ENCODE assay signal across 12 mouse cellular contexts in genomic region chr9:41859780-41860179, GRCm38 (mm10).
DNase-seq lines count a peak whose midpoint lies in the region; ATAC-seq and TF ChIP-seq lines count a peak whose summit lies in the region.
"Had no signal": no experiment of that assay in that cellular context is flagged by ENCODE, and none has a peak within 500 bp of the region (broad histone marks: within the 10 kb centered on the region; RNA-seq: fewer than 3 reads in every experiment).

No protein-coding gene starts in this region.

- intact Hi-C loops in left cerebral cortex, postnatal 10 days (cut with DNase I): no loop called here

- no peak for DNase-seq in intestine, embryonic 14.5 days (ENCODE audit: low spot score)
- no peak for DNase-seq in embryonic facial prominence, embryonic 10.5 days (ENCODE audit: low spot score)
- DNase-seq in left cerebral cortex, postnatal 10 days (ENCODE audit: extremely low spot score in 1 of 2, low spot score in 2 of 2): no peak
- DNase-seq in urinary bladder, postnatal 14 days (ENCODE audit: low spot score): no peak
- DNase-seq: gastrocnemius, postnatal 25 days; liver, embryonic 13.5 days had no signal

- H3K9ac ChIP-seq in intestine, embryonic 14.5 days (ENCODE audit: low read length): no peak overlapping the region
- H3K9ac ChIP-seq in intestine, postnatal 0 days (ENCODE audit: low read depth, low read length): no peak overlapping the region
- no peak overlapping the region for H3K9ac ChIP-seq in limb, embryonic 12.5 days (replicated peaks)
- H3K9ac ChIP-seq: liver, embryonic 13.5 days had no signal

- H3K27me3 ChIP-seq in intestine, embryonic 14.5 days (replicated peaks; ENCODE audit: control insufficient read depth, insufficient read depth, low read length): no peaks in the 10 kb centered on the region
- no peaks in the 10 kb centered on the region for H3K27me3 ChIP-seq in intestine, postnatal 0 days (replicated peaks; ENCODE audit: control insufficient read depth, insufficient read depth, low read length)
- no peaks in the 10 kb centered on the region for H3K27me3 ChIP-seq in embryonic facial prominence, embryonic 10.5 days (replicated peaks; ENCODE audit: low read depth, poor library complexity, severe bottlenecking)
- no peaks in the 10 kb centered on the region for H3K27me3 ChIP-seq in limb, embryonic 12.5 days
- H3K27me3 ChIP-seq: liver, embryonic 13.5 days; megakaryocyte, embryonic 14.5 days had no signal

- no peak for TF ChIP-seq POLR2A in embryonic fibroblast, embryonic 13.5 days (IDR thresholded peaks at IDR 0.05; ENCODE audit: low read depth, low read length)

- no peak for TF ChIP-seq CTCF in intestine, postnatal 0 days (IDR thresholded peaks at IDR 0.05; ENCODE audit: low read depth)
- no peak for TF ChIP-seq CTCF in embryonic fibroblast, embryonic 13.5 days (IDR thresholded peaks at IDR 0.05; ENCODE audit: borderline replicate concordance, insufficient read depth, low read length)

- H3K9me3 ChIP-seq in intestine, embryonic 14.5 days (ENCODE audit: control insufficient read depth, low read length): no peaks in the 10 kb centered on the region
- H3K9me3 ChIP-seq in intestine, postnatal 0 days (ENCODE audit: control insufficient read depth): no peaks in the 10 kb centered on the region
- no peaks in the 10 kb centered on the region for H3K9me3 ChIP-seq in embryonic facial prominence, embryonic 10.5 days
- no peaks in the 10 kb centered on the region for H3K9me3 ChIP-seq in limb, embryonic 12.5 days
- H3K9me3 ChIP-seq: liver, embryonic 13.5 days; megakaryocyte, embryonic 14.5 days had no signal

- peaks cover 44% of the 10 kb centered on the region for H3K4me1 ChIP-seq in intestine, embryonic 14.5 days (replicated peaks; ENCODE audit: control insufficient read depth, insufficient read depth, low read length)
- H3K4me1 ChIP-seq in intestine, postnatal 0 days (replicated peaks; ENCODE audit: control insufficient read depth, insufficient read depth, low read length): peaks cover 2% of the 10 kb centered on the region; the same call in 1 of the 2 replicates
- H3K4me1 ChIP-seq in embryonic facial prominence, embryonic 10.5 days: peaks cover 39% of the 10 kb centered on the region
- peaks cover 16% of the 10 kb centered on the region for H3K4me1 ChIP-seq in embryonic fibroblast, embryonic 13.5 days (ENCODE audit: control insufficient read depth, insufficient read depth, low read length)
- H3K4me1 ChIP-seq in limb, embryonic 12.5 days (replicated peaks): peaks cover 56% of the 10 kb centered on the region
- H3K4me1 ChIP-seq: liver, embryonic 13.5 days; megakaryocyte, embryonic 14.5 days had no signal

- 49% methylated on average over 3 of the region's 3 CpGs for WGBS in intestine, embryonic 14.5 days
- WGBS in intestine, postnatal 0 days: 68% methylated on average over 3 of the region's 3 CpGs
- WGBS in embryonic facial prominence, embryonic 10.5 days: 80% methylated on average over 3 of the region's 3 CpGs
- WGBS in limb, embryonic 12.5 days: 73% methylated on average over 3 of the region's 3 CpGs

- no peak overlapping the region for H3K4me3 ChIP-seq in intestine, embryonic 14.5 days (ENCODE audit: low read depth, low read length)
- no peak overlapping the region for H3K4me3 ChIP-seq in intestine, postnatal 0 days (ENCODE audit: low read depth, low read length)
- no peak overlapping the region for H3K4me3 ChIP-seq in embryonic facial prominence, embryonic 10.5 days
- no peak overlapping the region for H3K4me3 ChIP-seq in embryonic fibroblast, embryonic 13.5 days (ENCODE audit: insufficient read depth, low read length)
- no peak overlapping the region for H3K4me3 ChIP-seq in limb, embryonic 12.5 days (replicated peaks)
- H3K4me3 ChIP-seq: liver, embryonic 13.5 days; megakaryocyte, embryonic 14.5 days had no signal

- H3K4me2 ChIP-seq in intestine, embryonic 14.5 days (ENCODE audit: low read length): 0 out of 2 replicates have a peak overlapping the region, but pooled peaks have one; percentile 20
- no peak overlapping the region for H3K4me2 ChIP-seq in intestine, postnatal 0 days (replicated peaks; ENCODE audit: low read depth)
- H3K4me2 ChIP-seq in limb, embryonic 12.5 days: peak overlapping the region; percentile 39; the same call in 1 of the 2 replicates
- H3K4me2 ChIP-seq: liver, embryonic 13.5 days had no signal

- H3K27ac ChIP-seq in intestine, embryonic 14.5 days (ENCODE audit: low read depth): peak overlapping the region; percentile 79
- no peak overlapping the region for H3K27ac ChIP-seq in intestine, postnatal 0 days (ENCODE audit: low read depth, low read length)
- peak overlapping the region; percentile 83 for H3K27ac ChIP-seq in embryonic facial prominence, embryonic 10.5 days (replicated peaks)
- H3K27ac ChIP-seq in embryonic fibroblast, embryonic 13.5 days (ENCODE audit: insufficient read depth, low read length): peak overlapping the region; percentile 100
- peak overlapping the region; percentile 93 for H3K27ac ChIP-seq in limb, embryonic 12.5 days
- H3K27ac ChIP-seq: kidney, postnatal 0 days; liver, embryonic 13.5 days had no signal

- no peaks in the 10 kb centered on the region for H3K36me3 ChIP-seq in intestine, embryonic 14.5 days (ENCODE audit: control insufficient read depth, insufficient read depth, low read length)
- H3K36me3 ChIP-seq in intestine, postnatal 0 days (ENCODE audit: control insufficient read depth, insufficient read depth): no peaks in the 10 kb centered on the region
- no peaks in the 10 kb centered on the region for H3K36me3 ChIP-seq in embryonic facial prominence, embryonic 10.5 days (replicated peaks)
- H3K36me3 ChIP-seq in limb, embryonic 12.5 days: no peaks in the 10 kb centered on the region
- H3K36me3 ChIP-seq: liver, embryonic 13.5 days had no signal

- ATAC-seq in intestine, embryonic 14.5 days (replicated peaks; ENCODE audit: low FRiP score, low TSS enrichment, low read depth): no peak
- ATAC-seq in intestine, postnatal 0 days: no peak
- ATAC-seq in limb, embryonic 12.5 days (ENCODE audit: insufficient number of reproducible peaks, insufficient read depth, low FRiP score, low TSS enrichment, low read depth): no peak
- ATAC-seq in cerebellum, adult (ENCODE audit: insufficient number of reproducible peaks, low FRiP score, low TSS enrichment): no peak
